Mouse (Mus musculus): Measurements from ENCODE around the gene Pa2g4. TPM values are rescaled to one million over a fixed set of nuclear protein-coding genes. Genes with fewer than 3 reads are reported as not detected.

Gene Pa2g4
- polyA plus RNA-seq, 1 experiment from 2014 or later: 210 TPM

- Histone ChIP-seq H3K27ac (ENCODE audit: low read length) (no peak overlapping the region), H3K27me3 (ENCODE audit: control insufficient read depth, insufficient read depth, low read length) (no peaks in the 10 kb centered on the region), H3K9me3 (ENCODE audit: control insufficient read depth, low read depth, low read length) (no peaks in the 10 kb centered on the region), H3K4me1 (ENCODE audit: control insufficient read depth, insufficient read depth, low read length) (no peaks in the 10 kb centered on the region), H3K4me2 (replicated peaks; ENCODE audit: low read depth, low read length) (no peak overlapping the region), H3K9ac (replicated peaks; ENCODE audit: low read depth, low read length) (no peak overlapping the region), H3K4me3 (ENCODE audit: low read depth, low read length) (no peak overlapping the region), H3K36me3 (ENCODE audit: control insufficient read depth, insufficient read depth, low read length) (no peaks in the 10 kb centered on the region)
- ATAC-seq (ENCODE audit: insufficient number of reproducible peaks, insufficient read depth, low FRiP score, low read depth): no peak
- WGBS: 17% methylated on average over 2 of the region's 2 CpGs
These were observed 32.7 kb upstream of the Pa2g4 start for GRCm38 (mm10) chr10:128598476-128598875.

GRCm38 (mm10) chr10:128592797-128593196, 27.0 kb upstream of the Pa2g4 start:
- ATAC-seq (ENCODE audit: insufficient number of reproducible peaks, insufficient read depth, low FRiP score, low read depth): no peak
- 63% methylated on average over 5 of the region's 5 CpGs for WGBS

GRCm38 (mm10) chr10:128591436-128591835, 25.6 kb upstream of the Pa2g4 start:
- no peaks in the 10 kb centered on the region for H3K36me3 ChIP-seq (ENCODE audit: control insufficient read depth, insufficient read depth, low read length)
- no peak overlapping the region for H3K4me2 ChIP-seq (replicated peaks; ENCODE audit: low read depth, low read length)
- no peak overlapping the region for H3K9ac ChIP-seq (replicated peaks; ENCODE audit: low read depth, low read length)
- no peaks in the 10 kb centered on the region; the same call in 1 of the 2 replicates for H3K4me1 ChIP-seq (ENCODE audit: control insufficient read depth, insufficient read depth, low read length)
- no peak overlapping the region for H3K4me3 ChIP-seq (ENCODE audit: low read depth, low read length)
- no peaks in the 10 kb centered on the region for H3K9me3 ChIP-seq (ENCODE audit: control insufficient read depth, low read depth, low read length)
- WGBS: 80% methylated on average over 6 of the region's 6 CpGs
- no peak for ATAC-seq (ENCODE audit: insufficient number of reproducible peaks, insufficient read depth, low FRiP score, low read depth)
- H3K27ac ChIP-seq (ENCODE audit: low read length): no peak overlapping the region
- no peaks in the 10 kb centered on the region; the same call in none of the 2 replicates for H3K27me3 ChIP-seq (ENCODE audit: control insufficient read depth, insufficient read depth, low read length)

More at GRCm38 (mm10) chr10:128592797-128593196, 27.0 kb upstream of the Pa2g4 start:
- H3K36me3 ChIP-seq (ENCODE audit: control insufficient read depth, insufficient read depth, low read length): no peaks in the 10 kb centered on the region
- no peaks in the 10 kb centered on the region for H3K9me3 ChIP-seq (ENCODE audit: control insufficient read depth, low read depth, low read length)
- H3K4me3 ChIP-seq (ENCODE audit: low read depth, low read length): no peak overlapping the region
- no peak overlapping the region for H3K9ac ChIP-seq (replicated peaks; ENCODE audit: low read depth, low read length)
- H3K27me3 ChIP-seq (ENCODE audit: control insufficient read depth, insufficient read depth, low read length): no peaks in the 10 kb centered on the region; the same call in 1 of the 2 replicates
- no peaks in the 10 kb centered on the region for H3K4me1 ChIP-seq (ENCODE audit: control insufficient read depth, insufficient read depth, low read length)
- H3K4me2 ChIP-seq (replicated peaks; ENCODE audit: low read depth, low read length): no peak overlapping the region
- no peak overlapping the region for H3K27ac ChIP-seq (ENCODE audit: low read length)

GRCm38 (mm10) chr10:128590193-128590690, 24.5 kb upstream of the Pa2g4 start:
- peak overlapping the region; percentile 97 for H3K27ac ChIP-seq (ENCODE audit: low read length)
- peaks cover 5% of the 10 kb centered on the region; the same call in 1 of the 2 replicates for H3K4me1 ChIP-seq (ENCODE audit: control insufficient read depth, insufficient read depth, low read length)
- H3K4me3 ChIP-seq (ENCODE audit: low read depth, low read length): peak overlapping the region; percentile 64
- no peaks in the 10 kb centered on the region for H3K36me3 ChIP-seq (ENCODE audit: control insufficient read depth, insufficient read depth, low read length)
- H3K9me3 ChIP-seq (ENCODE audit: control insufficient read depth, low read depth, low read length): no peaks in the 10 kb centered on the region
- ATAC-seq (ENCODE audit: insufficient number of reproducible peaks, insufficient read depth, low FRiP score, low read depth): peak; percentile 24
- under 1% methylated on average over 43 of the region's 43 CpGs for WGBS
- no peaks in the 10 kb centered on the region; the same call in none of the 2 replicates for H3K27me3 ChIP-seq (ENCODE audit: control insufficient read depth, insufficient read depth, low read length)
- H3K9ac ChIP-seq (replicated peaks; ENCODE audit: low read depth, low read length): peak overlapping the region; percentile 37
- peak overlapping the region; percentile 94 for H3K4me2 ChIP-seq (replicated peaks; ENCODE audit: low read depth, low read length)

GRCm38 (mm10) chr10:128589464-128590192, 23.8 kb upstream of the Pa2g4 start, which contains the start of gene Erbb3:
TSS of gene Erbb3 (minus strand) at chr10:128589652.
- Histone ChIP-seq H3K27me3 (ENCODE audit: control insufficient read depth, insufficient read depth, low read length) (no peaks in the 10 kb centered on the region; the same call in none of the 2 replicates), H3K4me2 (replicated peaks; ENCODE audit: low read depth, low read length) (peak within 1 kb of the TSS; percentile 94), H3K4me3 (ENCODE audit: low read depth, low read length) (peak within 1 kb of the TSS; percentile 64), H3K4me1 (ENCODE audit: control insufficient read depth, insufficient read depth, low read length) (peaks cover 5% of the 10 kb centered on the region; the same call in 1 of the 2 replicates), H3K9ac (replicated peaks; ENCODE audit: low read depth, low read length) (peak within 1 kb of the TSS; percentile 37), H3K36me3 (ENCODE audit: control insufficient read depth, insufficient read depth, low read length) (no peaks in the 10 kb centered on the region), H3K9me3 (ENCODE audit: control insufficient read depth, low read depth, low read length) (no peaks in the 10 kb centered on the region), H3K27ac (ENCODE audit: low read length) (peak within 1 kb of the TSS; percentile 97)
- ATAC-seq (ENCODE audit: insufficient number of reproducible peaks, insufficient read depth, low FRiP score, low read depth): peak; percentile 65
- under 1% methylated on average over 43 of the region's 43 CpGs for WGBS

- no peaks in the 10 kb centered on the region for H3K9me3 ChIP-seq (ENCODE audit: control insufficient read depth, low read depth, low read length)
- peak overlapping the region; percentile 94 for H3K4me2 ChIP-seq (replicated peaks; ENCODE audit: low read depth, low read length)
- H3K27me3 ChIP-seq (ENCODE audit: control insufficient read depth, insufficient read depth, low read length): no peaks in the 10 kb centered on the region; the same call in none of the 2 replicates
- ATAC-seq (ENCODE audit: insufficient number of reproducible peaks, insufficient read depth, low FRiP score, low read depth): no peak
- WGBS: 2% methylated on average over 23 of the region's 23 CpGs
- peak overlapping the region; percentile 97 for H3K27ac ChIP-seq (ENCODE audit: low read length)
- H3K9ac ChIP-seq (replicated peaks; ENCODE audit: low read depth, low read length): peak overlapping the region; percentile 37
- H3K4me3 ChIP-seq (ENCODE audit: low read depth, low read length): peak overlapping the region; percentile 64
- peaks cover 7% of the 10 kb centered on the region; the same call in 1 of the 2 replicates for H3K4me1 ChIP-seq (ENCODE audit: control insufficient read depth, insufficient read depth, low read length)
- no peaks in the 10 kb centered on the region for H3K36me3 ChIP-seq (ENCODE audit: control insufficient read depth, insufficient read depth, low read length)
These were observed 23.1 kb upstream of the Pa2g4 start for GRCm38 (mm10) chr10:128588775-128589463.

GRCm38 (mm10) chr10:128588136-128588535, 22.3 kb upstream of the Pa2g4 start:
- Histone ChIP-seq H3K27ac (ENCODE audit: low read length) (peak overlapping the region; percentile 80; the same call in 1 of the 2 replicates), H3K4me2 (replicated peaks; ENCODE audit: low read depth, low read length) (peak overlapping the region; percentile 94), H3K27me3 (ENCODE audit: control insufficient read depth, insufficient read depth, low read length) (no peaks in the 10 kb centered on the region; the same call in none of the 2 replicates), H3K9ac (replicated peaks; ENCODE audit: low read depth, low read length) (0 out of 2 replicates have a peak overlapping the region, but pooled peaks have one; percentile 10), H3K36me3 (ENCODE audit: control insufficient read depth, insufficient read depth, low read length) (no peaks in the 10 kb centered on the region), H3K4me3 (ENCODE audit: low read depth, low read length) (peak overlapping the region; percentile 64), H3K4me1 (ENCODE audit: control insufficient read depth, insufficient read depth, low read length) (peaks cover 12% of the 10 kb centered on the region), H3K9me3 (ENCODE audit: control insufficient read depth, low read depth, low read length) (no peaks in the 10 kb centered on the region)
- WGBS: 15% methylated on average over 1 of the region's 1 CpGs
- no peak for ATAC-seq (ENCODE audit: insufficient number of reproducible peaks, insufficient read depth, low FRiP score, low read depth)

GRCm38 (mm10) chr10:128587697-128588096, 21.9 kb upstream of the Pa2g4 start:
- ATAC-seq (ENCODE audit: insufficient number of reproducible peaks, insufficient read depth, low FRiP score, low read depth): no peak
- Histone ChIP-seq H3K27me3 (ENCODE audit: control insufficient read depth, insufficient read depth, low read length) (no peaks in the 10 kb centered on the region; the same call in none of the 2 replicates), H3K4me1 (ENCODE audit: control insufficient read depth, insufficient read depth, low read length) (peaks cover 12% of the 10 kb centered on the region), H3K4me3 (ENCODE audit: low read depth, low read length) (peak overlapping the region; percentile 64), H3K9me3 (ENCODE audit: control insufficient read depth, low read depth, low read length) (no peaks in the 10 kb centered on the region), H3K9ac (replicated peaks; ENCODE audit: low read depth, low read length) (peak overlapping the region; percentile 10; the same call in 1 of the 2 replicates), H3K36me3 (ENCODE audit: control insufficient read depth, insufficient read depth, low read length) (no peaks in the 10 kb centered on the region), H3K27ac (ENCODE audit: low read length) (peak overlapping the region; percentile 80), H3K4me2 (replicated peaks; ENCODE audit: low read depth, low read length) (peak overlapping the region; percentile 94)
- WGBS: 47% methylated on average over 8 of the region's 8 CpGs

Measured in stomach, embryonic 14.5 days (tissue).